Mouse (Mus musculus): ENCODE data around the gene Pirb.

GRCm38 (mm10) chr7:3691919-3692318 is 28.3 kb downstream of the Pirb start:
- TF ChIP-seq POLR2A (IDR thresholded peaks at IDR 0.05; ENCODE audit: extremely low read depth, insufficient read depth, low read length) = no peak
- no peak for TF ChIP-seq CTCF (IDR thresholded peaks at IDR 0.05; ENCODE audit: low read depth, low read length)
